16 mouse cellular contexts compared by ENCODE assay signal in genomic region chr1:41814032-41815005, GRCm38 (mm10).
DNase-seq lines count a peak whose midpoint lies in the region; ATAC-seq and TF ChIP-seq lines count a peak whose summit lies in the region.
"Had no signal": no experiment of that assay in that cellular context is flagged by ENCODE, and none has a peak within 500 bp of the region (broad histone marks: within the 10 kb centered on the region; RNA-seq: fewer than 3 reads in every experiment).

No protein-coding gene starts in this region.

- no peak for TF ChIP-seq POLR2A in brain, embryonic 14.5 days (IDR thresholded peaks at IDR 0.05; ENCODE audit: borderline replicate concordance, extremely low read depth, insufficient read depth, insufficient read length, poor library complexity, severe bottlenecking)

- TF ChIP-seq CTCF in brain, embryonic 14.5 days (IDR thresholded peaks at IDR 0.05; ENCODE audit: borderline replicate concordance, extremely low read depth, insufficient read depth, insufficient read length): no peak

- H3K4me2 ChIP-seq in hindbrain, embryonic 11.5 days (replicated peaks; ENCODE audit: low read depth, low read length): 0 out of 2 replicates have a peak overlapping the region, but pooled peaks have one; percentile 8
- peak overlapping the region; percentile 37 for H3K4me2 ChIP-seq in midbrain, embryonic 12.5 days (replicated peaks)
- H3K4me2 ChIP-seq in kidney, embryonic 16.5 days (replicated peaks; ENCODE audit: low read depth, low read length): no peak overlapping the region
- H3K4me2 ChIP-seq: embryonic facial prominence, embryonic 15.5 days; intestine, embryonic 15.5 days; liver, embryonic 13.5 days had no signal

- no peaks in the 10 kb centered on the region for H3K9me3 ChIP-seq in forebrain, embryonic 10.5 days
- no peaks in the 10 kb centered on the region for H3K9me3 ChIP-seq in hindbrain, embryonic 11.5 days (ENCODE audit: control insufficient read depth, low read length)
- no peaks in the 10 kb centered on the region for H3K9me3 ChIP-seq in midbrain, embryonic 12.5 days
- no peaks in the 10 kb centered on the region for H3K9me3 ChIP-seq in limb, embryonic 10.5 days (replicated peaks)
- H3K9me3 ChIP-seq in kidney, embryonic 16.5 days (ENCODE audit: low read length): no peaks in the 10 kb centered on the region
- H3K9me3 ChIP-seq: embryonic facial prominence, embryonic 15.5 days; intestine, embryonic 15.5 days; liver, embryonic 13.5 days had no signal

- DNase-seq in brain, embryonic 14.5 days (ENCODE audit: low read depth): peak; percentile 97
- peak; percentile 56 for DNase-seq in forebrain, embryonic 10.5 days (ENCODE audit: extremely low spot score, low spot score)
- DNase-seq in hindbrain, embryonic 11.5 days (ENCODE audit: low spot score): peak; percentile 38
- DNase-seq in limb, embryonic 10.5 days (ENCODE audit: low spot score): no peak
- DNase-seq in yolk sac, embryonic 10.5 days (ENCODE audit: low spot score): no peak
- DNase-seq: adrenal gland, postnatal 36 days; cerebellum, postnatal 25 days; gastrocnemius, postnatal 10 days; heart, postnatal 10 days; layer of hippocampus, adult 9-11 months; liver, embryonic 13.5 days had no signal

- H3K9ac ChIP-seq in hindbrain, embryonic 11.5 days (ENCODE audit: low read depth, low read length): no peak overlapping the region
- no peak overlapping the region for H3K9ac ChIP-seq in midbrain, embryonic 12.5 days (replicated peaks)
- H3K9ac ChIP-seq in kidney, embryonic 16.5 days (replicated peaks; ENCODE audit: low read length): no peak overlapping the region
- H3K9ac ChIP-seq: embryonic facial prominence, embryonic 15.5 days; intestine, embryonic 15.5 days; liver, embryonic 13.5 days had no signal

- 30% methylated on average over 10 of the region's 10 CpGs for WGBS in forebrain, embryonic 10.5 days
- WGBS in hindbrain, embryonic 11.5 days: 38% methylated on average over 10 of the region's 10 CpGs
- WGBS in midbrain, embryonic 12.5 days: 12% methylated on average over 10 of the region's 10 CpGs
- 80% methylated on average over 10 of the region's 10 CpGs for WGBS in limb, embryonic 10.5 days
- 81% methylated on average over 10 of the region's 10 CpGs for WGBS in kidney, embryonic 16.5 days

- no peaks in the 10 kb centered on the region; the same call in 1 of the 2 replicates for H3K27me3 ChIP-seq in forebrain, embryonic 10.5 days (ENCODE audit: poor library complexity, severe bottlenecking)
- H3K27me3 ChIP-seq in hindbrain, embryonic 11.5 days (ENCODE audit: control insufficient read depth, insufficient read depth, low read length): no peaks in the 10 kb centered on the region
- no peaks in the 10 kb centered on the region for H3K27me3 ChIP-seq in midbrain, embryonic 12.5 days
- H3K27me3 ChIP-seq in limb, embryonic 10.5 days (ENCODE audit: low read depth, poor library complexity, severe bottlenecking): no peaks in the 10 kb centered on the region
- no peaks in the 10 kb centered on the region; the same call in 1 of the 2 replicates for H3K27me3 ChIP-seq in kidney, embryonic 16.5 days (ENCODE audit: insufficient read depth, low read length)
- H3K27me3 ChIP-seq: embryonic facial prominence, embryonic 15.5 days; intestine, embryonic 15.5 days; liver, embryonic 13.5 days had no signal

- peaks cover 61% of the 10 kb centered on the region for H3K4me1 ChIP-seq in forebrain, embryonic 10.5 days
- H3K4me1 ChIP-seq in hindbrain, embryonic 11.5 days (replicated peaks; ENCODE audit: control insufficient read depth, insufficient read depth, low read length): no peaks in the 10 kb centered on the region; the same call in none of the 2 replicates
- H3K4me1 ChIP-seq in midbrain, embryonic 12.5 days: peaks cover 39% of the 10 kb centered on the region
- H3K4me1 ChIP-seq in limb, embryonic 10.5 days: 0 out of 2 replicates have a peak, but pooled peaks cover 11% of the 10 kb centered on the region
- 0 out of 2 replicates have a peak, but pooled peaks cover 2% of the 10 kb centered on the region for H3K4me1 ChIP-seq in kidney, embryonic 16.5 days (ENCODE audit: insufficient read depth, low read length)
- H3K4me1 ChIP-seq: embryonic facial prominence, embryonic 15.5 days; intestine, embryonic 15.5 days; liver, embryonic 13.5 days had no signal

- peak overlapping the region; percentile 78 for H3K27ac ChIP-seq in forebrain, embryonic 10.5 days
- no peak overlapping the region for H3K27ac ChIP-seq in hindbrain, embryonic 11.5 days (ENCODE audit: low read depth, low read length)
- peak overlapping the region; percentile 73 for H3K27ac ChIP-seq in midbrain, embryonic 12.5 days (replicated peaks)
- H3K27ac ChIP-seq in limb, embryonic 10.5 days: no peak overlapping the region
- no peak overlapping the region for H3K27ac ChIP-seq in kidney, embryonic 16.5 days (ENCODE audit: low read length)
- H3K27ac ChIP-seq: embryonic facial prominence, embryonic 15.5 days; intestine, embryonic 15.5 days; kidney, postnatal 0 days; liver, embryonic 13.5 days had no signal

- H3K36me3 ChIP-seq in forebrain, embryonic 10.5 days (replicated peaks): no peaks in the 10 kb centered on the region
- H3K36me3 ChIP-seq in hindbrain, embryonic 11.5 days (ENCODE audit: control insufficient read depth, insufficient read depth, low read length): no peaks in the 10 kb centered on the region
- no peaks in the 10 kb centered on the region for H3K36me3 ChIP-seq in midbrain, embryonic 12.5 days
- H3K36me3 ChIP-seq in limb, embryonic 10.5 days: no peaks in the 10 kb centered on the region
- H3K36me3 ChIP-seq in kidney, embryonic 16.5 days (ENCODE audit: insufficient read depth, low read length): no peaks in the 10 kb centered on the region
- H3K36me3 ChIP-seq: embryonic facial prominence, embryonic 15.5 days; intestine, embryonic 15.5 days; liver, embryonic 13.5 days had no signal

- ATAC-seq in hindbrain, embryonic 11.5 days (ENCODE audit: low FRiP score): peak; percentile 70
- peak; percentile 90 for ATAC-seq in midbrain, embryonic 12.5 days (ENCODE audit: low FRiP score, low read depth)
- ATAC-seq in kidney, embryonic 16.5 days (ENCODE audit: low FRiP score, low TSS enrichment): no peak
- ATAC-seq: intestine, embryonic 15.5 days had no signal

- H3K4me3 ChIP-seq in forebrain, embryonic 10.5 days: peak overlapping the region; percentile 4; the same call in 1 of the 2 replicates
- H3K4me3 ChIP-seq in hindbrain, embryonic 11.5 days (ENCODE audit: low read depth, low read length): no peak overlapping the region
- H3K4me3 ChIP-seq in midbrain, embryonic 12.5 days: no peak overlapping the region
- no peak overlapping the region for H3K4me3 ChIP-seq in limb, embryonic 10.5 days
- no peak overlapping the region for H3K4me3 ChIP-seq in kidney, embryonic 16.5 days (ENCODE audit: low read length)
- H3K4me3 ChIP-seq: embryonic facial prominence, embryonic 15.5 days; intestine, embryonic 15.5 days; liver, embryonic 13.5 days had no signal

Comparison
In these comparisons a context has a peak if more than half of its experiments do, and no peak if none do; other contexts are left out.
1. DNase-seq: peak in brain, embryonic 14.5 days (single experiment), forebrain, embryonic 10.5 days (single experiment) and hindbrain, embryonic 11.5 days (single experiment); none in limb, embryonic 10.5 days (single experiment) and yolk sac, embryonic 10.5 days (single experiment).
2. H3K27ac ChIP-seq: peak in forebrain, embryonic 10.5 days (single experiment) and midbrain, embryonic 12.5 days (single experiment); none in hindbrain, embryonic 11.5 days (single experiment), limb, embryonic 10.5 days (single experiment) and kidney, embryonic 16.5 days (single experiment).